Mouse (Mus musculus): ENCODE results near the gene Tmem82. TPM values are rescaled to one million over a fixed set of nuclear protein-coding genes. Genes with fewer than 3 reads are reported as not detected.

The Tmem82 gene
- polyA plus RNA-seq, 1 experiment = 3.4 TPM

- Histone ChIP-seq H3K4me1 (ENCODE audit: control insufficient read depth, insufficient read depth, low read length) (peaks cover 10% of the 10 kb centered on the region), H3K9me3 (replicated peaks; ENCODE audit: control insufficient read depth, insufficient read depth, low read length, poor library complexity, severe bottlenecking) (no peaks in the 10 kb centered on the region), H3K9ac (ENCODE audit: low read depth, poor library complexity, severe bottlenecking) (no peak overlapping the region), H3K4me3 (ENCODE audit: low read depth, low read length) (no peak overlapping the region), H3K27me3 (ENCODE audit: control insufficient read depth, insufficient read depth, low read length, poor library complexity, severe bottlenecking) (no peaks in the 10 kb centered on the region), H3K27ac (ENCODE audit: insufficient read depth, low read length) (no peak overlapping the region), H3K36me3 (ENCODE audit: control insufficient read depth, insufficient read depth, low read length, poor library complexity, severe bottlenecking) (no peaks in the 10 kb centered on the region)
- TF ChIP-seq CTCF (IDR thresholded peaks at IDR 0.05; ENCODE audit: low read depth, low read length) (no peak), POLR2A (IDR thresholded peaks at IDR 0.05; ENCODE audit: insufficient read depth, low read length) (no peak), EP300 (IDR thresholded peaks at IDR 0.05; ENCODE audit: insufficient read depth, low read depth, low read length) (peak; percentile 58; the same call in 1 of the 2 replicates)
Measured at GRCm38 (mm10) chr4:141602523-141603223, 15.8 kb downstream of the Tmem82 start.

GRCm38 (mm10) chr4:141601148-141601862 lies 17.1 kb downstream of the Tmem82 start:
- no peak overlapping the region for H3K9ac ChIP-seq (ENCODE audit: low read depth, poor library complexity, severe bottlenecking)
- no peak overlapping the region for H3K4me3 ChIP-seq (ENCODE audit: low read depth, low read length)
- H3K36me3 ChIP-seq (ENCODE audit: control insufficient read depth, insufficient read depth, low read length, poor library complexity, severe bottlenecking) = no peaks in the 10 kb centered on the region
- peak; percentile 6 for TF ChIP-seq CTCF (IDR thresholded peaks at IDR 0.05; ENCODE audit: low read depth, low read length)
- no peak for TF ChIP-seq POLR2A (IDR thresholded peaks at IDR 0.05; ENCODE audit: insufficient read depth, low read length)
- no peaks in the 10 kb centered on the region for H3K27me3 ChIP-seq (ENCODE audit: control insufficient read depth, insufficient read depth, low read length, poor library complexity, severe bottlenecking)
- no peak overlapping the region for H3K27ac ChIP-seq (ENCODE audit: insufficient read depth, low read length)
- H3K9me3 ChIP-seq (replicated peaks; ENCODE audit: control insufficient read depth, insufficient read depth, low read length, poor library complexity, severe bottlenecking) = no peaks in the 10 kb centered on the region
- H3K4me1 ChIP-seq (ENCODE audit: control insufficient read depth, insufficient read depth, low read length) = peaks cover 12% of the 10 kb centered on the region

GRCm38 (mm10) chr4:141600364-141600763 lies 18.1 kb downstream of the Tmem82 start:
- H3K9me3 ChIP-seq (replicated peaks; ENCODE audit: control insufficient read depth, insufficient read depth, low read length, poor library complexity, severe bottlenecking) = no peaks in the 10 kb centered on the region
- peak overlapping the region; percentile 42 for H3K27ac ChIP-seq (ENCODE audit: insufficient read depth, low read length)
- H3K9ac ChIP-seq (ENCODE audit: low read depth, poor library complexity, severe bottlenecking) = no peak overlapping the region
- H3K36me3 ChIP-seq (ENCODE audit: control insufficient read depth, insufficient read depth, low read length, poor library complexity, severe bottlenecking) = no peaks in the 10 kb centered on the region
- TF ChIP-seq POLR2A (IDR thresholded peaks at IDR 0.05; ENCODE audit: insufficient read depth, low read length) (no peak), CTCF (IDR thresholded peaks at IDR 0.05; ENCODE audit: low read depth, low read length) (no peak), EP300 (IDR thresholded peaks at IDR 0.05; ENCODE audit: insufficient read depth, low read depth, low read length) (no peak)
- no peaks in the 10 kb centered on the region for H3K27me3 ChIP-seq (ENCODE audit: control insufficient read depth, insufficient read depth, low read length, poor library complexity, severe bottlenecking)
- 0 out of 2 replicates have a peak overlapping the region, but pooled peaks have one; percentile 1 for H3K4me3 ChIP-seq (ENCODE audit: low read depth, low read length)
- H3K4me1 ChIP-seq (ENCODE audit: control insufficient read depth, insufficient read depth, low read length) = peaks cover 12% of the 10 kb centered on the region

- Histone ChIP-seq H3K4me1 (ENCODE audit: control insufficient read depth, insufficient read depth, low read length) (peaks cover 12% of the 10 kb centered on the region), H3K4me3 (ENCODE audit: low read depth, low read length) (peak overlapping the region; percentile 84), H3K36me3 (ENCODE audit: control insufficient read depth, insufficient read depth, low read length, poor library complexity, severe bottlenecking) (peaks cover 8% of the 10 kb centered on the region; the same call in 1 of the 2 replicates), H3K27ac (ENCODE audit: insufficient read depth, low read length) (peak overlapping the region; percentile 98), H3K9ac (ENCODE audit: low read depth, poor library complexity, severe bottlenecking) (peak overlapping the region; percentile 87), H3K27me3 (ENCODE audit: control insufficient read depth, insufficient read depth, low read length, poor library complexity, severe bottlenecking) (no peaks in the 10 kb centered on the region), H3K9me3 (replicated peaks; ENCODE audit: control insufficient read depth, insufficient read depth, low read length, poor library complexity, severe bottlenecking) (no peaks in the 10 kb centered on the region)
- no peak for TF ChIP-seq CTCF (IDR thresholded peaks at IDR 0.05; ENCODE audit: low read depth, low read length)
- TF ChIP-seq POLR2A (IDR thresholded peaks at IDR 0.05; ENCODE audit: insufficient read depth, low read length) = no peak
- TF ChIP-seq EP300 (IDR thresholded peaks at IDR 0.05; ENCODE audit: insufficient read depth, low read depth, low read length) = peak; percentile 95
Measured at GRCm38 (mm10) chr4:141599251-141600141, 18.9 kb downstream of the Tmem82 start.

GRCm38 (mm10) chr4:141598894-141599250 lies 19.6 kb downstream of the Tmem82 start:
- no peak for TF ChIP-seq CTCF (IDR thresholded peaks at IDR 0.05; ENCODE audit: low read depth, low read length)
- TF ChIP-seq EP300 (IDR thresholded peaks at IDR 0.05; ENCODE audit: insufficient read depth, low read depth, low read length) = no peak; the same call in 1 of the 2 replicates
- no peak for TF ChIP-seq POLR2A (IDR thresholded peaks at IDR 0.05; ENCODE audit: insufficient read depth, low read length)
- H3K9me3 ChIP-seq (replicated peaks; ENCODE audit: control insufficient read depth, insufficient read depth, low read length, poor library complexity, severe bottlenecking) = no peaks in the 10 kb centered on the region
- peaks cover 11% of the 10 kb centered on the region for H3K4me1 ChIP-seq (ENCODE audit: control insufficient read depth, insufficient read depth, low read length)
- H3K4me3 ChIP-seq (ENCODE audit: low read depth, low read length) = peak overlapping the region; percentile 84
- peak overlapping the region; percentile 87 for H3K9ac ChIP-seq (ENCODE audit: low read depth, poor library complexity, severe bottlenecking)
- H3K27me3 ChIP-seq (ENCODE audit: control insufficient read depth, insufficient read depth, low read length, poor library complexity, severe bottlenecking) = no peaks in the 10 kb centered on the region
- peaks cover 14% of the 10 kb centered on the region; the same call in 1 of the 2 replicates for H3K36me3 ChIP-seq (ENCODE audit: control insufficient read depth, insufficient read depth, low read length, poor library complexity, severe bottlenecking)
- H3K27ac ChIP-seq (ENCODE audit: insufficient read depth, low read length) = peak overlapping the region; percentile 98

All from ES-Bruce4 (cell line).